Mouse (Mus musculus) natural killer cell, adult 2 months (primary cell): ENCODE results near the gene Fzd10.

Experiments
- DNase-seq, 2 experiments: peaks; one replicate each; pipeline ENCODE4 v3.0.0; 2022; ENCODE audit warnings: low spot score in 2 of 2

Gene Fzd10

DNA sequence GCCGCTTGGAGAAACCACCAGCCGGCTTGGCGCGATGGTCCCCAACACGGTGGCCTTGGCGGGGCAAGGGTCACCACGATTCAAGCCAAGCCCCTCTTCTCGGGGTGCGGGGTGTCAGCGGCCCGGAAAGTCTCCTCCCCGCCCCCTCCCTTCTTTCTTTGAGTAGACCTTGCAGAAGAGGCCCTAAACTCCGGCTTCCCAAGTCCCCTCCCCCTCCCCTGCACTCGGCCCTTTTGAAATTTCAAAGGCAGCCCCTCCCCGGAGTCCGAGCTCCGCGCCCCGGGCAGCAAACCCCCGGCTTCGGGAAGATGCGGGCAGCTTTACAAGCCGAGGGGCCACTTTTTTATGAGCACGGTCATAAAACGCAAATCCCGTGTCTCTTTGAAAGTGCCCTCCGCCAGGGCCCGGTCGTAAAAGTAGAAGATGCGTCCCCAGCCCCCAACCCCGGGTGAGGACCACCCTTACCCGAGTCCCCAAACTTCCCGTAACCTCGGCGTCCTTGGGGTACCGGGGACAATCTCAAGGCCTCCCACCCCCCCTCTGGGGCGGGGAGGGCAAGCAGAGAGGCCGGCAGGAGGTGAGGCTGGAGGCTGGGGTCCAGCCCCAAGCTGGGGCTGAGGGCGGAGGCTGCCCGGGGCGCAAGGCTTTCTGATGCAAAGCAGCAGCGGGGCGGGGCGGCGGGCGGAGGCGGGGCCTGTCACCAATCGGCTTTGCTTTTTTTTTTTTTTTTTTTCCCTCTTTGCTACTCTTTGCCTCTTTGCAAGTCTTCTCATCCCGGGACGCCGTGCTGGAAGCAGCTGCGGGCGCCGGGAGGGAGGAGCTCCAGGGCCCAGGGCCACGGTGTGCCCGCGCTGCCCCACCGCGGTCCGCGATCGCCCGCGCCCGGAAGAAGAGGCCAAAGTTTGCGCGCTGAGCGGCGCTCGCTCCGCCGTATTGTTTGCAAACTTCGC is at the start of gene Fzd10:
Fzd10 (plus strand) TSS at position 773 of the 950 bp plus-strand sequence.
- DNase-seq, result no peak

DNA sequence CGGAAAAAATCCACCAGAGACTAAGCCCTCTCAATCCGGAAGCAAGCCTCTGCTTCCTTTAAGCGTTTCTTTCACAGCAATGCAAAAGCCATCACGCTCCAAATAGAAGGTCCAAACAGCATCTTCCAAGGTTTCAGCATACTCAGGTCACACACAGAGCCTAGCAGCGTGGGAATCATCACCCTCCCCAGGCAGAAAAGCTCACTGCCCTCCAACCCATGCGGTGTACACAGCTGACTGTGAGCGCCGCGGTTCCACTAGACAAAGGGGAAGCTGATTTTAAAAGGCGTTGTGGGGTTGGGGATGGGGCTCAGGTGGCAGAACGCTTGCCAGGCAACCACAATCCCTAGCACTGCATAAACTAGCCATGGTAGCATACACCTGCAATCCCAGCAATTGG is 49.2 kb upstream of the Fzd10 start:
- no peak for DNase-seq

DNA sequence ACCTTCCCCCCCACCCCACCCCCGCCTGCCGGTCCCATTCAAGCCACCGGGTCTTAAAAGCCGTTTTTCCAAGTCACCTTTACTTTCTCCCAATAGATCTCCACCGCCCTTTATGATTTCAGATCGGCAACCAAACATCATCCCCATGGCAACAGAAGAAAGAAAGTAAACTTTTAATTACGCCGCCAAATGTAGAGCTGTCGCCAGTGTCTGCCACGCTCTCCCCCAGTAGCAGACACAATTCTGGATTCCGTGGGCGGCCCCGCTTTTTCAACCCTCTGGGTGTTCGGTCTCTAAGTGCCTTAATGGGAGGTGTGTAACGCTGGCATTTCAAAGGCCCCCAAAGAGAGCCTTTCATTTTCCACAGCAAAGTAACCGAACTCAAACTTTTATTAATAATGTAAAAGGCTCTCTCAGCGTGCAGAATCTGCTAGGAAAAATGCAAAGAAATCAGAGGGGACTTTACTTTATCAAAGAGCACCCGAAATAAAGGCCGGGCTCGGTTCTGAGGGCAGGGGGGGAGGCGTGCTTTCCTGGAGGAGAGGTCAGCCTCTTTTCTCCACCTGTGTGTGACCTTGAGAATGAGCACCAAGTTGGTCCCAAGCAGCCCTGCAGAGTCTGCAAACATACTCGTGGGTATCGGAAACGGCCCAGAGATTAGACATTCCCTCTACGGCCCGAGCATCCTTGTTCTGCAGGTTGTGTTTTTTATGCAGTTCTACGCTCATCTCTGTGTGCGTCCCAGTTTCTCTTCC is 48.3 kb upstream of the Fzd10 start:
- DNase-seq, result no peak

DNA sequence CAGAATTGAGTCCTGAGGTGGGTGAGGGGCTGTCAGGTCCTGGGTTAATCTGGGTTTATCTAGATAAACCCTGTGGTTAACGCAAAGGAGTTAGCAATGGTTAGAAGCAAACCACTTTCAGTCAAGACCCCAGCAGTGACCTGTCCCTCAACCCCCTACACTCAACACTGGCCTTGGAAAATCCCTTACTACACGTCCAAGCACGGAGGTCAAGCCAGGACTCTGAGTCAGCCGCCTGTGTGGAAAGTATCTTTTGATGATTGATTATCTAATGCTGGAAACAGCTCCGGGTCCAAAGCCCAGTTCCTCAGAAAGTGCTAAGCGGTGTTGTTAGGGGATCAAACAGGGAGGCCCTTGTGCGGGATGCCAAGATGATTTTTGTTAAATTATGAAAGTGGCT is 42.5 kb upstream of the Fzd10 start:
- no peak for DNase-seq

DNA sequence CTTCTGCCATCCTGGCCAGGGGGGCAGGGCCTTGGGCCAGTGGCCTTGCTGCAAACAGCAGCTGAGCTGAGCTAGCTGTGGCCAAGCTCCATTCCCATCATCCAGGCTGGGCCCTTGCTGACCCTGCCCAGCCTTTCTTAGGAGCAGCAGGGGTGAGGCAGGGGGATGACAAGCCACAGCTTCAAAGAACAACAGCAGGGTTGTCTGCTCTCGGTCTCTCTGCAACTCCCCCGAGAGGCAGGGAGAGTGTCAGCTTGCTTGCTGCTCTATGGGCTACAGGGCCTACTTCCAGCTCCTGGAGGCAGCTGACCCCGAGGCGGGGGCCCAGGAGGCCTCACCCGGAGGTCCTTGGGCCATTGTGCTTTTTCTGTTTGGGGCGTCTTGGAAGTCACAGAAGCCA is 33.3 kb upstream of the Fzd10 start:
- no peak for DNase-seq

DNA sequence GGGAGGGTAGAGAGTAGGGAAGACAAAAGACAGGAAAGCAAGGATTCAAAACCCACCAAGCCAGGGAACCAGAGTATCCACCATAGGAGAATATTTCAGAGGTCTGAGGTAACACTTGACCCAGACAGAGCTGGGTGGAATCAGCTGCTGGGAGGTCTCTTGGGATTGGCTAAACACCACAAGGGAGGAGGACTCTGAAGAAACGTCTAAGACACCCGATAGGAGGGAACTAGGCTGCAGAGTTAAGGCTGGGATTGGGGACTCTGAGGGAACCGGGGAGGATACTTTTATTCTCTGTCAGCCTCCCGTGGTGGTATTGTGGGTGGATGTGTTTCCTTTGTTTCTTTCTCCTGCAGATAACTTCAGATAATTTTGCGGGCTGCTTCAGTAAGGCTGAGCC is 31.7 kb upstream of the Fzd10 start:
- DNase-seq, result no peak

DNA sequence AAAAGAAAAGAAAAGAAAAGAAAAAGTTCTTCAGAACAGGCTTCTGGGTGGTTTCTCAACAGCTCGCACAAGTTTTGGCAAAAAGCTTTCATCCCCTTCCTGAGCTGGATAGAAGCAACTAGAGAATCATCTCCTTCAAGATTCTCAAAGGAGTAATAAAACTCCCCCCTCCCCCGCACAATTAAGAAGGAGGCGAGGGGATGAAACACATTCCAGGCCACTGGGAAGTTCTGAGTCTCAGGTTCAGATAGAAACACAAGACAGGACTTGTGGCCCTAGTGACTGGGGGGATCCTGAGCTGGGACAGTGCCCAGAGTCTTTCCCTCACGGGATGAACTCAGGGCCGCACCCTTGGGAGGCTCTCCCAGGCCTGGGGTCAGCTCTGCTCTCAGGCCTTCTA is 30.6 kb upstream of the Fzd10 start:
- DNase-seq, result no peak

DNA sequence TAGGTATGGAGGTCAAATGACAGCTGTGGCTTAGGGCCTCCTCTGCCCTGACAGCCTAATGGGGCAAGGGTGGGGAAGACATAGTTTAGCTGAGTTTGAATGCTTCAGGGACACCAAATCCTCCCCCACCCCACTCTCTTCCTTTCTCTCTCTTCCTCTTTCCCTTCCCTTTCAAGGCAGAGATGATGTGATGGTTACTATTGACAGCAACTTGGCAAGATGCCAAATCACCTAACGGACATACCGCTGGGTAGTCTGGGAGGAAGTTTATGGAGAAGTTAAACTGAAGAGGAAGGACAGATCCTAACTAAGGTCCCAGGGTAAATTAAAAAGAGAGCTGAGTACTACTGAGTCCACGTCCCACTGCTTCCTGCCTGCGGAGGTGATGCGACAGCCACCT is 29.8 kb upstream of the Fzd10 start:
- DNase-seq, result no peak

DNA sequence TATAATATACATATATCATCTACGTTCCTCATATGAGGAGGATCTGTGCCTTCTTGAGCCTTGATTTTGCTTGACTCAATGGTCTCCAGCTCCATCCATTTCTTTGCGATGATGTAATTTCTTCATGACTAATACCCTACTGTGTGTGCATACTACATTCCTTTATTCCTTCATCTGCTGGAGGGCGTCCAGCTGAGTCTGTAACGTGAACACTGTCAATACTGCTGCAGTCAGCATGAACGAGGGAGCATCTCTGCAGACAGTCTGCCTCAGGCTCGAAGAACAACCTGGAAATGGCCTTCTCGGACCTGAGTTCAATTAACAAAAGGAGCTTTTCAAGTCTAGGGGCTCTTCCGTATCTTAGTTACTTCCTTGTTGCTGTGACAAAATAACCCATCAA is 28.9 kb upstream of the Fzd10 start:
- no peak for DNase-seq

DNA sequence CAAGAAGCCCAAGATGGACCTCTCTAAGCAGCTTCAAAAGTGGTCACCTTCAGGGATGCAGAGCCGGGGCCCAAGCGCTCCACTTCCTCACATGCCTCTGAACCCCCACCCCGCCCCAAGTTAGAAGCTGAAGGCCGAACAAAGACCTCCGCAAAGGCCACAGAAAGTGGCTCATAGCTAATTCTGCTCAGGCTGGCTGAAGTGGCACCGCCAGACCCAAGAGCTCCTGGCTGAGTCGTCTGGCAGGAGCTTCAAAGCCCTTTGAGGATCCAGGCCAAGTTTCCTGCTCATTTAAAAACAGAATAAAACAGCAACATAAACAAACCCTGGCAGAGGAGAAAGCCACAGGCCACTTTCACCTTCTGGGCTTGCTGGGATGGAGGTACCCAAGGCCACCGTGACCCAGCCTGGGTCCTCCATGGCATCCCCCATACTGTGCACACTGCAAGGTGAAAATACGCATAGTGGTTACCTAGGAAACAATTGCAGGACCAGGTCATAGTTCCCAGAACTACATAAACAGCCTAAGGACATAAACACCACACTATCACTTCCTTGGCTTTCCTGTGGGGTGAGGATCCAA is 24.6 kb upstream of the Fzd10 start:
- no peak for DNase-seq

DNA sequence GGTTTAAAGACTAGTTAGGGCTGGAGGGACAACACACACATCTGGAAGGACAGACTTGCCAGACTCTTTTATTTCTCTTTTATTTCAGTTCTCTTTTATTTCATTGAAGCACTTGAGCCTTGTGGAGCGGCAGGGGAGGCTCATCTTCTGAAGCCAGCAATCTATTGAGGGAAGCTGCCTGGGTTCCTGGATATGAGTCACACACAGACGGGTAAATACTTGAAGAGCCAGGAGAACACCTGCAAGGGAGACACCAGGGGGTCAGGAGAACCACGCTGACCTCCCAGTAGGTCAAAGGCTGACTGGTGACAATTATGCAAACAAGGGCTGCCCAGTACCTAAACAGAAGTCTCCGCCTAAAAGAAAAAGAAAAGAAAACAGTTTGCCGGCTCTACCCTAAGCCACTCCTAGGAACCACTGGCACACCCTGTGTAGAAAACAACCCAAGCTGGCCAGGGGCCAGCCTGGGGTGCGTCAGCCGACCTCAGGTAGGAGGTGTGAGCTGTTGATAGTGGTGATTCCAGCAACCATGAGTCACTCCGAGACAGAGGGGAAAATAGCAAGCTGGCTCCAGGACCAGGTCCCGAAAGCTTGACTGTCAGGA is 21.5 kb upstream of the Fzd10 start:
- DNase-seq, result no peak

DNA sequence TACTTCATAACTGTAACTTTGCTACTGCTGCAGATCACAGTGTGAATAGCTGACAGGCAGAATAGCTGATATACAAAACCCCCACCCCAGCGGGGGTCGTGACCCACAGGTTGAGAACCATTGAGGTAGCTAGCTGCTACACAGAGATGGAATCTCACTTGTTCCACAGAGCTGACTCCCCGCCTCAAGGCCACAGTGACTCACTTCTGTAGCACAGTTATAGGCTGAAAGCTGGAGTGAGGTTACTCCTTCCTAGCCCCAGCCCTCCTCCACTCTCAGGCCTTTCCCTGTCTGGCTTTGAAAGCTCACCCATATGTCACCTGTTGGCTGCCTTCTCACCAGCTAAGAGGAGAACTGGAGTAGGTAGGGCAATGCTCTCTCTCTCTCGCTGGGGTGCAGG is 19.7 kb upstream of the Fzd10 start:
- no peak for DNase-seq

DNA sequence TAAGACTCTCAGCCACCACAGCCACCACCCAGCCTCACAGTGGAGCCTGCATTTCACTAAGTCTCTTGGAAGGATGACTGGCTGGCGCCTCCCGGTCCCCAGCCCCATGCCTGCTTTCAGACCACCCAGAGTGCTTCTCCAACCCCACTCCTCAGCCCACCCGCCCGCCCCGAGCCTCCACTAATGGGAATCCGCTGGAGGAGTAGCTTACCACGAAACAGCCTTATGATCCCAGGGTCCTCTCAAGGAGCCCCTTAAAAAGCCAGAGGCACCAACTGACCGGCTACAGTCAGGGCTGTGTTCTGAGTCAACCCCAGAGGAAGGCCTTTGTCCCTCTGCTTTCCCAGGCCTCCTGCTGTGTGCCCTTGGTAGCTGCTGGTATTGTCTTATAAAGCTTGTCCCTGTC is 19.1 kb upstream of the Fzd10 start:
- no peak for DNase-seq

DNA sequence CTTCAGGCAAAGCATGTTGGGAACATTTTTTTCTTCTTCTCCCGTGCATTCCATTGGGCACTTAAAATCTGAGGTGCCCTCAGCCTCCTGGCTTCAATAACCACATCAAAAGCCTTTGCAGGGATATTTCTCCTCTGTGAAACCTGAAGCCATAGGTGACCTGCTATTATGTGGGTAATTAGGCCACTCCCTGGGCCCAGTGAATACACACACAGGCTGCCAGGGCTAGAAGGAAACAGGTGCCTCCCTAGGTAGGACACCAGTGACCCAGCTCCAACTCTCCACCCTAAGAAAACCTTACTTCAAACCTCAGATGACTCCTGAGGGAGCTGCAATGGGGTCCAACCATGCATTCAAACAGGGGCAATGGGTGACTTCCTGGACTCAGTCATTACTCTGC is 11.4 kb upstream of the Fzd10 start:
- DNase-seq, result no peak

DNA sequence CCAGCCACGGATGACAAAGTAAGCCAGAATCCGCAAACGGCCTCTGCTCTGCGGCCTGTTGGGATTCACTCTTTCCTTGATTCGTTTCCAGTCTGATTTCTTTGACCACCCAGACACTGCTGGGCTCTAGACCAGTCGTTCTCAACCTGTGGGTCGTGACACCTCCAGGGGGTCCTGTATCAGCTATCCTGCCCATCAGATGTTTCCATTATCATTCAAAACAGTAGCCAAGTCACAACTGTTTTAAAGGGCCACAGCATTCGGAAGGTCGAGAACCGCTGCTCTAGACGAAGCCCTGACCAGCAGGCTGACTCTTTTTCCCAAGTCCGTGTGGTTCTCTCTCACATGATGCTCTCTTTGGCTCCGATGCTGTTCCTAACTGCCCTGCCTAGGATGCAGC is 7.2 kb upstream of the Fzd10 start:
- no peak for DNase-seq

DNA sequence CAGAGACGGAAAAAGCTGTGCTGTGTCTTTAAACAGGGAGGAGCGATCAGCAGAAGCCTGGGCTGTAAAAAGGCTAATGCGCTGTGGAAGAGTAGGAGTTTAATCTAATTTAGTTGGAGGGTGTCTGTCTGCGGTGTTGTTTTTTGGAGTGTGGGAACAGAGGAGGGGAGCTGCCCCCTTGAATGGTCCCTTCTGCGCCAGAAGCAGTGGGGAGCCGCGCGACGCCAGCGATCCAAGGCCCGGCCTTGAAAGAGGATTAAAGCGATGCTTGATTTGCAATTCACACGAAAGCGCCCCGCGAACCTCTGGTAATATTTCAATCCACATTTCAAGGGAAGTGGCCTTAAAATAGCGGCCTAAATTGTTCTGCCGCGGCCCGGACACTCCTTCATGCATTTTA is 3.8 kb upstream of the Fzd10 start:
- no peak for DNase-seq

DNA sequence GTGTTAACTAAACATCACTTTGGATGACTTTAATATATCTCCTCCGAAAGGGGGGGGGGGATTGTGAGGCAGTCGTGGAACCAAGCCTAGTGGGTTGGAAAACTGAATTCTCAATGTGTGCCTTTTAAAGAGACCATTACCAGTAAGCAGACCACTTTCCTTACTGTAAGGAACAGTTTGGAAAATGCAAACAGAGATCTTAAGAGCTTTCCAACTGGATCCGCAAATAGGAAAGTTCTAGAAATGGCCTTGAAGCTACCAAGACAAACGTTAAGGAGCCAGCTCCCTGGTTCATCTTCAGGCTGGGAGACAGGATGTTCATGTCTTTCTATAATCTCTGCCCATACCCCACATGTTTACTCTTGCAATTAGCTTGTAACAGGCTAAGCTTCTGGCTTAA is 3.3 kb upstream of the Fzd10 start:
- DNase-seq, result no peak

DNA sequence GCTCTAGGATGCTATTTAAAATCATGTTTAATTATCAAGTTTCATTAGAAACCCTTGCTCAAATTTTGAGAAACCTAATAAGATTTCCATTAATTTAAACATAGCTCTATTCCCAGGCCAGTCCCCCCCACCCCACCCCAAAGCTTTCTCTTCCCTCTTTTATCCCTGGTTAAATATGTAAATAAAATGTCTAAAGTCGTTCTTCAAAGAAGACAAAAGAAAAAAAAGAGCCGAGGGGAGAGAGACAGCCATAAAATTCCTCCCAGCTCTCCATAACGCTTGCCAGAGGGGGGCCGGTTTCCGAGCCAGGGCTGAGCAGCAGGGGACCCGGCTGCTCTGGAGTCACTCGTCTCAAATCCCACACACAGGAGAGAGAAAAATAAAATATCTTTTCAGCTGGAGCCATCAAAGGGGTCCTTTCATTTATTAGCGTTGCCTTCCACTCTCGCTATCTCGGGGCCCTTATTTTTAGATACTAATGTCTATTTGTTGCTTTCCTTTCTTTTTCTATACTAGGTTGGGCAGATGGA is 2.4 kb upstream of the Fzd10 start:
- no peak for DNase-seq

DNA sequence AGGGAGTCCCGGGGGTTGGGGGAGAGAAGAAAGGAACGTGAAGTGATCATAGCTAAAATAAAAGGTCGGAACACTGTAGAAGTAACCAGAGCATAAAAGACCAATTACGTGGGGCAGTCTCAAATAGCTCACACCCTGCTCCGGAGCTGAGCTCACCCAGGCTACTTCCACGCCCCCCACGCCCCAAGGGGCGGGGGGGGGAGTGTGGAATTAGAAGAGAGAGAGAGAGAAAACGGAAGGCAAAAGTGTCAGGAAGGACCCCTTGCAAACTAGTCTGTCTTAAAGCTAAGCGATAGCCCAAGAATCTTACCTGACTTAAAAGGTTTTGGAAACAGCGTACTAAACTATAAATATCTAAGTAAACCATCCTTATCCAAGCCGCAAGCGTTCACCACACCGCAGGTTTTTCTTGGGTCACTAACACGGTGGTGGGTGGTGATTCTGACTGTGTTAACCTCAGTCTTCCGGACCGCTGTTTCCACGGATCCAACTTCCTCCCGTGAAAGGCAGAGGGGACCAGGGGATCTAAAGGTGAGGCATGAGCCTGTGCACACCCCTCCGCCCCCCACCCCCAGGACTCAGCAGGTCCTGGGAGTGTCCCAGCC is 1.8 kb upstream of the Fzd10 start:
- DNase-seq, result no peak

DNA sequence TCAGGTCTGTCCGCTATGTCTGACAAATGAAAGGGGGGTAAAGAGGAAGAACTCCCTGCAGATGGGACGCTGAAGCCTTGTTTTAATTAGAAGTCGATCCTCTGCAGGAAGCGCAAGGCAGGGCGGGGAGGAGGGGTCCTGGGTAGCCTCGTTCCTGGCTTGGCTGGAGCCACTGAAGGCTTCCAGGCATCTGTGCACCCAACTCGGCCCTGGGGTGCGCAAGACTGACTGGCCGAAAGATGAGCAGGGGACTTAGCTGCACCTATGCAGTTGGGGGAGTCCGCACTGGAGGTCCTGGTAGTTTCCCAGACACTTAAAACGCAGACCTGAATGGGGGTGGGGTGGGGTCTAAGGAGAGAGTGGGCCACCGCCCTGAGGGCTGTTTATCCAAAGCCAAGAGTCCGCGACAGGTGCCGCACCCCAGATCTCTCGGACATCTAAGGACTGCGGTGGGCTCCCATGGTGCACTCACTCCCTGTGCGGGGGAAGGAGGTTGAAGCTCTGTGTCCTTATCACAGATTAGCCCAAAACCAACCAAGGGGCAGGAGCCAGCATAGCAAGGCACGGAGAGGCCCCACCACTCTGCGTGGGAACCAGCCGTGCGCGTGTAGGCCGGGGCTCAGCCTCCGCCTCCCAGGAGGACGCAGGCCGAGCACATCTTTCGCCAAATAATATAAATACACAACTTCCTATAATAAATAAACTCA is 1.1 kb upstream of the Fzd10 start:
- no peak for DNase-seq
